Mouse (Mus musculus) lung, embryonic 14.5 days (tissue): Measurements from ENCODE around the gene Sart3. TPM values are rescaled to one million over a fixed set of nuclear protein-coding genes. Genes with fewer than 3 reads are reported as not detected.

Experiments used
- ATAC-seq: fragments of 200-750 bp; cut with Nextera tagmentation; 2 replicates; pipeline ENCODE4 v1.8.0; 2017; ENCODE audit warnings: mild to moderate bottlenecking, moderate TSS enrichment, moderate library complexity; ENCODE audit not compliant: insufficient read depth
- DNase-seq: peaks from one replicate; pipeline ENCODE4 v3.0.0-alpha.2; 2015
- H3K27ac ChIP-seq: fragments of 300-500 bp; sonication (generic); 2 replicates; pipeline ENCODE4 v1.5.1; 2014; ENCODE audit warnings: low read depth, mild to moderate bottlenecking, moderate library complexity
- H3K27me3 ChIP-seq: fragments of 300-500 bp; sonication (generic); 2 replicates; pipeline ENCODE4 v1.6.1; 2014; ENCODE audit warnings: low read length, control low read depth; ENCODE audit not compliant: insufficient read depth
- H3K36me3 ChIP-seq: fragments of 300-500 bp; sonication (generic); 2 replicates; pipeline ENCODE4 v1.6.1; 2014; ENCODE audit warnings: control low read depth; ENCODE audit not compliant: insufficient read depth
- H3K4me1 ChIP-seq: fragments of 300-500 bp; sonication (generic); 2 replicates; pipeline ENCODE4 v1.6.1; 2014; ENCODE audit warnings: antibody characterized with exemption, control low read depth; ENCODE audit not compliant: insufficient read depth
- H3K4me2 ChIP-seq: fragments of 300-500 bp; sonication (generic); 2 replicates; pipeline ENCODE4 v1.6.1; 2014; ENCODE audit warnings: mild to moderate bottlenecking
- H3K4me3 ChIP-seq: fragments of 300-500 bp; sonication (generic); 2 replicates; pipeline ENCODE4 v1.5.1; 2014; ENCODE audit warnings: low read depth, low read length
- H3K9ac ChIP-seq: fragments of 300-500 bp; sonication (generic); 2 replicates; pipeline ENCODE4 v1.6.1; 2014
- H3K9me3 ChIP-seq: fragments of 300-500 bp; sonication (generic); 2 replicates; pipeline ENCODE4 v1.6.1; 2016; ENCODE audit warnings: low read depth, low read length, control low read depth
- CTCF ChIP-seq: IDR thresholded peaks from 2 replicates; pipeline ENCODE4 v1.5.1; 2016; ENCODE audit warnings: antibody characterized with exemption, low read depth
- WGBS: fragments of 180-500 bp; shearing (Covaris S2); extraction: QIAGEN DNeasy Blood & Tissue Kit; methylation state at CpG from one replicate; pipeline ENCODE4 v1.1.7; 2014; 5-methylcytosine and 5-hydroxymethylcytosine counted together
- polyA plus RNA-seq: library from polyadenylated mRNA; unstranded; fragments of >200 nt; fragmentation: Nextera tagmentation; extraction: Ambion mirVana; gene quantifications from 2 replicates; pipeline ENCODE4 v1.2.1, GENCODE M21; 2014

The Sart3 gene
- polyA plus RNA-seq, 1 experiment from 2014 or later = 63.1 TPM

- Histone ChIP-seq H3K36me3 (0 out of 2 replicates have a peak, but pooled peaks cover 2% of the 10 kb centered on the region), H3K27ac (peak within 1 kb of the TSS; percentile 77; the same call in 1 of the 2 replicates), H3K9me3 (no peaks in the 10 kb centered on the region), H3K9ac (peak within 1 kb of the TSS; percentile 36; the same call in 1 of the 2 replicates), H3K27me3 (no peaks in the 10 kb centered on the region), H3K4me3 (peak within 1 kb of the TSS; percentile 46), H3K4me2 (peak within 1 kb of the TSS; percentile 58), H3K4me1 (peaks cover 14% of the 10 kb centered on the region)
- peak; percentile 87 for DNase-seq
- ATAC-seq = peak; percentile 91
- WGBS = under 1% methylated on average over 11 of the region's 11 CpGs
- no peak for TF ChIP-seq CTCF
Observed at GRCm38 (mm10) chr5:113800280-113800679, 28.0 kb upstream of the Sart3 start, which contains the start of gene Tmem119. Gene Tmem119 (minus strand): TSS chr5:113800516.

GRCm38 (mm10) chr5:113799691-113800090, 27.4 kb upstream of the Sart3 start:
- WGBS = 37% methylated on average over 5 of the region's 5 CpGs
- Histone ChIP-seq H3K27me3 (no peaks in the 10 kb centered on the region), H3K4me1 (peaks cover 14% of the 10 kb centered on the region), H3K27ac (peak overlapping the region; percentile 77; the same call in 1 of the 2 replicates), H3K36me3 (0 out of 2 replicates have a peak, but pooled peaks cover 8% of the 10 kb centered on the region), H3K4me2 (peak overlapping the region; percentile 58), H3K4me3 (peak overlapping the region; percentile 46), H3K9me3 (no peaks in the 10 kb centered on the region), H3K9ac (peak overlapping the region; percentile 36; the same call in 1 of the 2 replicates)
- ATAC-seq = peak; percentile 0; the same call in 1 of the 2 replicates
- no peak for DNase-seq
- no peak for TF ChIP-seq CTCF

GRCm38 (mm10) chr5:113798525-113798924, 26.2 kb upstream of the Sart3 start:
- Histone ChIP-seq H3K36me3 (peaks cover 19% of the 10 kb centered on the region; the same call in 1 of the 2 replicates), H3K4me3 (peak overlapping the region; percentile 46), H3K9ac (no peak overlapping the region; the same call in 1 of the 2 replicates), H3K9me3 (no peaks in the 10 kb centered on the region), H3K4me1 (peaks cover 14% of the 10 kb centered on the region), H3K27me3 (no peaks in the 10 kb centered on the region), H3K4me2 (peak overlapping the region; percentile 58), H3K27ac (no peak overlapping the region; the same call in 1 of the 2 replicates)
- ATAC-seq = no peak
- no peak for TF ChIP-seq CTCF
- DNase-seq = no peak
- WGBS = 52% methylated on average over 9 of the region's 9 CpGs

- 0 out of 2 replicates have a peak, but pooled peaks have one; percentile 2 for ATAC-seq
- Histone ChIP-seq H3K36me3 (peaks cover 23% of the 10 kb centered on the region; the same call in 1 of the 2 replicates), H3K27me3 (no peaks in the 10 kb centered on the region), H3K9ac (0 out of 2 replicates have a peak overlapping the region, but pooled peaks have one; percentile 14), H3K9me3 (no peaks in the 10 kb centered on the region), H3K4me1 (peaks cover 16% of the 10 kb centered on the region), H3K27ac (peak overlapping the region; percentile 86), H3K4me2 (peak overlapping the region; percentile 58), H3K4me3 (peak overlapping the region; percentile 23; the same call in 1 of the 2 replicates)
- 13% methylated on average over 19 of the region's 19 CpGs for WGBS
- no peak for DNase-seq
- TF ChIP-seq CTCF = no peak
Observed at GRCm38 (mm10) chr5:113797149-113797882, 25.0 kb upstream of the Sart3 start.

GRCm38 (mm10) chr5:113796401-113797148, 24.3 kb upstream of the Sart3 start:
- DNase-seq = peak; percentile 86
- 0 out of 2 replicates have a peak overlapping the region, but pooled peaks have one; percentile 14 for H3K9ac ChIP-seq
- no peaks in the 10 kb centered on the region for H3K27me3 ChIP-seq
- peak; percentile 21 for ATAC-seq
- H3K4me2 ChIP-seq = peak overlapping the region; percentile 58
- peaks cover 18% of the 10 kb centered on the region for H3K4me1 ChIP-seq
- H3K27ac ChIP-seq = peak overlapping the region; percentile 86
- H3K36me3 ChIP-seq = peaks cover 23% of the 10 kb centered on the region; the same call in 1 of the 2 replicates
- TF ChIP-seq CTCF = no peak
- 7% methylated on average over 13 of the region's 13 CpGs for WGBS
- H3K4me3 ChIP-seq = peak overlapping the region; percentile 23; the same call in 1 of the 2 replicates
- no peaks in the 10 kb centered on the region for H3K9me3 ChIP-seq

- H3K27ac ChIP-seq = no peak overlapping the region
- DNase-seq = peak; percentile 46
- no peak overlapping the region for H3K4me2 ChIP-seq
- no peak overlapping the region for H3K4me3 ChIP-seq
- H3K9ac ChIP-seq = no peak overlapping the region
- WGBS = 67% methylated on average over 16 of the region's 16 CpGs
- no peak for TF ChIP-seq CTCF
- H3K27me3 ChIP-seq = no peaks in the 10 kb centered on the region
- ATAC-seq = no peak
- H3K9me3 ChIP-seq = no peaks in the 10 kb centered on the region
- H3K36me3 ChIP-seq = peaks cover 23% of the 10 kb centered on the region; the same call in 1 of the 2 replicates
- peaks cover 26% of the 10 kb centered on the region for H3K4me1 ChIP-seq
Observed at GRCm38 (mm10) chr5:113791197-113792095, 19.1 kb upstream of the Sart3 start.
